Mouse (Mus musculus): ENCODE data around the gene Ramp2. TPM values are rescaled to one million over a fixed set of nuclear protein-coding genes. Genes with fewer than 3 reads are reported as not detected.

Ramp2 gene
- polyA plus RNA-seq, 1 experiment from 2014 or later, result 95.8 TPM

Other genes starting within 250 kb of the Ramp2 start
- gene Atp6v0a1, start 236.6 kb upstream of the Ramp2 start, polyA plus RNA-seq (2015; fragmentation: Nextera tagmentation; extraction: Ambion mirVana), result 47.8 and 50.5 TPM in 2 replicates
- 17.0 and 17.2 TPM in 2 replicates for gene Naglu, start 176.0 kb upstream of the Ramp2 start, polyA plus RNA-seq (2015; fragmentation: Nextera tagmentation; extraction: Ambion mirVana)
- 0.30 TPM in 1 of 2 replicates, not detected in the other for gene Hsd17b1, start 167.6 kb upstream of the Ramp2 start, polyA plus RNA-seq (2015; fragmentation: Nextera tagmentation; extraction: Ambion mirVana)
- 38.9 and 41.8 TPM in 2 replicates for gene Coasy, start 163.5 kb upstream of the Ramp2 start, polyA plus RNA-seq (2015; fragmentation: Nextera tagmentation; extraction: Ambion mirVana)
- 57.4 and 60.5 TPM in 2 replicates for gene Mlx, start 158.8 kb upstream of the Ramp2 start, polyA plus RNA-seq (2015; fragmentation: Nextera tagmentation; extraction: Ambion mirVana)
- gene Psmc3ip, start 150.6 kb upstream of the Ramp2 start, polyA plus RNA-seq (2015; fragmentation: Nextera tagmentation; extraction: Ambion mirVana), result 21.4 and 23.4 TPM in 2 replicates
- 18.7 and 20.1 TPM in 2 replicates for gene Retreg3, start 126.1 kb upstream of the Ramp2 start, polyA plus RNA-seq (2015; fragmentation: Nextera tagmentation; extraction: Ambion mirVana)
- 63.0 and 63.5 TPM in 2 replicates for gene Tubg1, start 126.1 kb upstream of the Ramp2 start, polyA plus RNA-seq (2015; fragmentation: Nextera tagmentation; extraction: Ambion mirVana)
- 3.9 and 4.6 TPM in 2 replicates for gene Tubg2, start 90.1 kb upstream of the Ramp2 start, polyA plus RNA-seq (2015; fragmentation: Nextera tagmentation; extraction: Ambion mirVana)
- 2.3 and 2.6 TPM in 2 replicates for gene Cntnap1, start 75.5 kb upstream of the Ramp2 start, polyA plus RNA-seq (2015; fragmentation: Nextera tagmentation; extraction: Ambion mirVana)
- 17.6 and 18.7 TPM in 2 replicates for gene Plekhh3, start 74.7 kb upstream of the Ramp2 start, polyA plus RNA-seq (2015; fragmentation: Nextera tagmentation; extraction: Ambion mirVana)
- gene Ccr10, start 70.6 kb upstream of the Ramp2 start, polyA plus RNA-seq (2015; fragmentation: Nextera tagmentation; extraction: Ambion mirVana), result 0.26 and 0.43 TPM in 2 replicates
- gene Ezh1, start 19.6 kb upstream of the Ramp2 start, polyA plus RNA-seq (2015; fragmentation: Nextera tagmentation; extraction: Ambion mirVana), result 18.5 and 21.8 TPM in 2 replicates
- gene Vps25, start 7.7 kb downstream of the Ramp2 start, polyA plus RNA-seq (2015; fragmentation: Nextera tagmentation; extraction: Ambion mirVana), result 133 and 141 TPM in 2 replicates
- gene Wnk4, start 14.5 kb downstream of the Ramp2 start, polyA plus RNA-seq (2015; fragmentation: Nextera tagmentation; extraction: Ambion mirVana), result 23.5 and 28.0 TPM in 2 replicates
- 0.70 and 1.2 TPM in 2 replicates for gene Cntd1, start 33.0 kb downstream of the Ramp2 start, polyA plus RNA-seq (2015; fragmentation: Nextera tagmentation; extraction: Ambion mirVana)
- gene Coa3, start 33.1 kb downstream of the Ramp2 start, polyA plus RNA-seq (2015; fragmentation: Nextera tagmentation; extraction: Ambion mirVana), result 194 and 197 TPM in 2 replicates
- gene Becn1, start 56.3 kb downstream of the Ramp2 start, polyA plus RNA-seq (2015; fragmentation: Nextera tagmentation; extraction: Ambion mirVana), result 143 and 147 TPM in 2 replicates
- gene Psme3, start 70.2 kb downstream of the Ramp2 start, polyA plus RNA-seq (2015; fragmentation: Nextera tagmentation; extraction: Ambion mirVana), result 98.2 and 107 TPM in 2 replicates
- gene Aoc2, start 79.0 kb downstream of the Ramp2 start, polyA plus RNA-seq (2015; fragmentation: Nextera tagmentation; extraction: Ambion mirVana), result 0.97 and 1.4 TPM in 2 replicates
- gene Aoc3, start 84.6 kb downstream of the Ramp2 start, polyA plus RNA-seq (2015; fragmentation: Nextera tagmentation; extraction: Ambion mirVana), result 3.5 TPM in 2 replicates
- 0.09 and 0.15 TPM in 2 replicates for gene G6pc, start 121.5 kb downstream of the Ramp2 start, polyA plus RNA-seq (2015; fragmentation: Nextera tagmentation; extraction: Ambion mirVana)
- gene Aarsd1, start 171.6 kb downstream of the Ramp2 start, polyA plus RNA-seq (2015; fragmentation: Nextera tagmentation; extraction: Ambion mirVana), result 57.6 and 58.0 TPM in 2 replicates
- gene Gm27029, start 178.8 kb downstream of the Ramp2 start, polyA plus RNA-seq (2015; fragmentation: Nextera tagmentation; extraction: Ambion mirVana), result 7.5 and 10.8 TPM in 2 replicates
- 17.6 and 19.0 TPM in 2 replicates for gene Rundc1, start 179.1 kb downstream of the Ramp2 start, polyA plus RNA-seq (2015; fragmentation: Nextera tagmentation; extraction: Ambion mirVana)
- 16.3 and 26.9 TPM in 2 replicates for gene Ptges3l, start 179.3 kb downstream of the Ramp2 start, polyA plus RNA-seq (2015; fragmentation: Nextera tagmentation; extraction: Ambion mirVana)
- gene Rpl27, start 196.3 kb downstream of the Ramp2 start, polyA plus RNA-seq (2015; fragmentation: Nextera tagmentation; extraction: Ambion mirVana), result 241 and 276 TPM in 2 replicates
- 26.3 and 26.8 TPM in 2 replicates for gene Ifi35, start 202.4 kb downstream of the Ramp2 start, polyA plus RNA-seq (2015; fragmentation: Nextera tagmentation; extraction: Ambion mirVana)
- 10.7 and 11.9 TPM in 2 replicates for gene Rnd2, start 219.0 kb downstream of the Ramp2 start, polyA plus RNA-seq (2015; fragmentation: Nextera tagmentation; extraction: Ambion mirVana)
- gene Vat1, start 220.2 kb downstream of the Ramp2 start, polyA plus RNA-seq (2015; fragmentation: Nextera tagmentation; extraction: Ambion mirVana), result 67.1 and 73.8 TPM in 2 replicates

Data from stomach, embryonic 16.5 days (tissue).